In genomic region chr14:89556245-89556644, GRCm38 (mm10) we compare ENCODE assay signal across 17 mouse cellular contexts.
"Had no signal": no experiment of that assay in that cellular context is flagged by ENCODE, and none has a peak within 500 bp of the region (broad histone marks: within the 10 kb centered on the region; RNA-seq: fewer than 3 reads in every experiment).

No protein-coding gene starts in this region.

- H3K27me3 ChIP-seq: lung, embryonic 15.5 days; megakaryocyte, embryonic 14.5 days; midbrain, embryonic 12.5 days; neural tube, embryonic 12.5 days; stomach, embryonic 15.5 days had no signal

- H3K27ac ChIP-seq: lung, embryonic 15.5 days; macrophage; midbrain, embryonic 12.5 days; neural tube, embryonic 12.5 days; stomach, embryonic 15.5 days; stomach, postnatal 0 days had no signal

- H3K4me2 ChIP-seq: lung, embryonic 15.5 days; midbrain, embryonic 12.5 days; neural tube, embryonic 12.5 days; stomach, embryonic 15.5 days had no signal

- ATAC-seq: liver, postnatal 0 days; lung, postnatal 0 days had no signal

- H3K4me3 ChIP-seq: lung, embryonic 15.5 days; megakaryocyte, embryonic 14.5 days; midbrain, embryonic 12.5 days; neural tube, embryonic 12.5 days; stomach, embryonic 15.5 days had no signal

- H3K4me1 ChIP-seq: lung, embryonic 15.5 days; megakaryocyte, embryonic 14.5 days; neural tube, embryonic 12.5 days; stomach, embryonic 15.5 days had no signal

- DNase-seq: liver, postnatal 0 days; lung, adult 2 months; lung, postnatal 14 days; lung, postnatal 36 days; midbrain, embryonic 14.5 days; right cerebral cortex, postnatal 14 days; thymus, adult 2 months; thymus, postnatal 25 days; thymus, postnatal 4 days had no signal

- H3K36me3 ChIP-seq: lung, embryonic 15.5 days; midbrain, embryonic 12.5 days; neural tube, embryonic 12.5 days; stomach, embryonic 15.5 days had no signal

- H3K9me3 ChIP-seq: lung, embryonic 15.5 days; megakaryocyte, embryonic 14.5 days; midbrain, embryonic 12.5 days; neural tube, embryonic 12.5 days; stomach, embryonic 15.5 days had no signal

- H3K9ac ChIP-seq: liver, postnatal 0 days; lung, embryonic 15.5 days; midbrain, embryonic 12.5 days; neural tube, embryonic 12.5 days; stomach, embryonic 15.5 days had no signal
